Mouse (Mus musculus): Measurements from ENCODE around the gene Crtac1. TPM values are rescaled to one million over a fixed set of nuclear protein-coding genes. Genes with fewer than 3 reads are reported as not detected.

Gene Crtac1
- under 1 TPM in 1 of 2 experiments, not detected in 1; 0.15 TPM for total RNA-seq (2021)
- long read RNA-seq, experiment 1: 0 reads
- long read RNA-seq, experiment 2: 0 reads

- DNase-seq: peak; percentile 22 to 35
- intact Hi-C loops (cut with DNase I): no loop called here
These were observed at the start of gene Crtac1 for GRCm38 (mm10) chr19:42431485-42432190. TSS of gene Crtac1 (minus strand) at chr19:42431783.

GRCm38 (mm10) chr19:42478303-42478702 lies 46.7 kb upstream of the Crtac1 start:
- no peak for DNase-seq
- intact Hi-C loops (cut with DNase I): no loop called here

- intact Hi-C loops (cut with DNase I): no loop called here
- no peak for DNase-seq
These were observed 46.2 kb upstream of the Crtac1 start for GRCm38 (mm10) chr19:42477769-42478168.

- DNase-seq: peak; percentile 7 to 24
- intact Hi-C loops (cut with DNase I): no loop called here
These were observed 41.2 kb upstream of the Crtac1 start for GRCm38 (mm10) chr19:42472831-42473230.

GRCm38 (mm10) chr19:42471571-42471970 lies 40.0 kb upstream of the Crtac1 start:
- no peak for DNase-seq

GRCm38 (mm10) chr19:42461851-42462250 lies 30.3 kb upstream of the Crtac1 start:
- intact Hi-C loops (cut with DNase I): no loop called here
- peak; percentile 6 to 20 for DNase-seq

More at GRCm38 (mm10) chr19:42471571-42471970, 40.0 kb upstream of the Crtac1 start:
- intact Hi-C loops (cut with DNase I): no loop called here

- intact Hi-C loops (cut with DNase I): no loop called here
- DNase-seq: no peak
These were observed 29.8 kb upstream of the Crtac1 start for GRCm38 (mm10) chr19:42461353-42461752.

GRCm38 (mm10) chr19:42459512-42459911 lies 27.9 kb upstream of the Crtac1 start:
- intact Hi-C loops (cut with DNase I): no loop called here
- DNase-seq: no peak

GRCm38 (mm10) chr19:42454481-42455236 lies 23.1 kb upstream of the Crtac1 start:
- intact Hi-C loops (cut with DNase I): no loop called here
- no peak for DNase-seq

GRCm38 (mm10) chr19:42454006-42454405 lies 22.4 kb upstream of the Crtac1 start:
- no peak for DNase-seq
- intact Hi-C loops (cut with DNase I): no loop called here

- intact Hi-C loops (cut with DNase I): no loop called here
- DNase-seq: no peak
These were observed 21.0 kb upstream of the Crtac1 start for GRCm38 (mm10) chr19:42452539-42452938.

- intact Hi-C loops (cut with DNase I): loop anchor here (10.0 kb wide), 1 partner anchor 206 kb away; no protein-coding TSS in a partner anchor
- DNase-seq: no peak
These were observed 17.0 kb upstream of the Crtac1 start for GRCm38 (mm10) chr19:42448539-42448938.

- DNase-seq: peak; percentile 20 to 38
These were observed 12.4 kb upstream of the Crtac1 start for GRCm38 (mm10) chr19:42443887-42444409.

GRCm38 (mm10) chr19:42443266-42443665 lies 11.7 kb upstream of the Crtac1 start:
- DNase-seq: no peak
- intact Hi-C loops (cut with DNase I): loop anchor here (10.0 kb wide), 1 partner anchor 212 kb away; no protein-coding TSS in a partner anchor

More at GRCm38 (mm10) chr19:42443887-42444409, 12.4 kb upstream of the Crtac1 start:
- intact Hi-C loops (cut with DNase I): loop anchor here (2.0 to 10.0 kb wide), 2 partner anchors 127 to 211 kb away; no protein-coding TSS in a partner anchor

- DNase-seq: no peak
- intact Hi-C loops (cut with DNase I): loop anchor here (10.0 kb wide), 1 partner anchor 212 kb away; no protein-coding TSS in a partner anchor
These were observed 10.9 kb upstream of the Crtac1 start for GRCm38 (mm10) chr19:42442246-42443197.

- DNase-seq: no peak
- intact Hi-C loops (cut with DNase I): loop anchor here (10.0 kb wide), 1 partner anchor 215 kb away; no protein-coding TSS in a partner anchor
These were observed 8.5 kb upstream of the Crtac1 start for GRCm38 (mm10) chr19:42440089-42440488.

- no peak for DNase-seq
- intact Hi-C loops (cut with DNase I): no loop called here
These were observed 7.8 kb upstream of the Crtac1 start for GRCm38 (mm10) chr19:42439353-42439752.

- intact Hi-C loops (cut with DNase I): no loop called here
- no peak for DNase-seq
These were observed 4.0 kb upstream of the Crtac1 start for GRCm38 (mm10) chr19:42435621-42436020.

GRCm38 (mm10) chr19:42432761-42433160 lies 1.2 kb upstream of the Crtac1 start:
- no peak for DNase-seq
- intact Hi-C loops (cut with DNase I): no loop called here

GRCm38 (mm10) chr19:42432191-42432590 lies 608 bp upstream of the Crtac1 start:
- intact Hi-C loops (cut with DNase I): no loop called here
- DNase-seq: peak; percentile 13 to 16
